Mouse (Mus musculus) heart, postnatal 4 days (tissue): ENCODE measurements around the gene Atp6v0e. TPM values are rescaled to one million over a fixed set of nuclear protein-coding genes. Genes with fewer than 3 reads are reported as not detected.

Experiments used
- DNase-seq: peaks from one replicate; pipeline ENCODE4 v3.0.0; 2021
- total RNA-seq, 2 experiments: library from RNA; stranded (reverse); gene quantifications; 2 replicates each; pipeline ENCODE4 v1.2.3; 2021

Atp6v0e gene
- total RNA-seq, 2 experiments from 2014 or later, result 85.3 to 85.5 TPM

DNA sequence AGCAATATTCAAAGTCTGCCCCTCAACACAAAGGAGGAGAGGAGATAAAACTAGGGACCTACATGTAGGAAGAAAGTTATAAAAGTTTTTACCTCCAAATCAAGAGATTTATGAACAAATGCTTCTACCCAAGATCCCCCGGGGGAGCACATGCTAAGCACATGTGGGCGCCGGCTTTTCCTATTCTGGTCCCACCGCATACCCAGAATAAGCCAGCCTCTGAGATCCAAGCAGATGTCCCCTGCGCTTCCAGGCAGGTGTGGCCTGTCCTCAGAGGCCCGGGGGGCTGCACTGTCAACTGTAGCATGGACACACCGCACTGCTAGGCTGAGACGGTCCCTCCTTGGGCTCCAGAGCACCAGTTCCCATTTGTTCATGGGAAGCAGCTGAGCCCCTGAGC lies 19.6 kb upstream of the Atp6v0e start:
- DNase-seq, result no peak

DNA sequence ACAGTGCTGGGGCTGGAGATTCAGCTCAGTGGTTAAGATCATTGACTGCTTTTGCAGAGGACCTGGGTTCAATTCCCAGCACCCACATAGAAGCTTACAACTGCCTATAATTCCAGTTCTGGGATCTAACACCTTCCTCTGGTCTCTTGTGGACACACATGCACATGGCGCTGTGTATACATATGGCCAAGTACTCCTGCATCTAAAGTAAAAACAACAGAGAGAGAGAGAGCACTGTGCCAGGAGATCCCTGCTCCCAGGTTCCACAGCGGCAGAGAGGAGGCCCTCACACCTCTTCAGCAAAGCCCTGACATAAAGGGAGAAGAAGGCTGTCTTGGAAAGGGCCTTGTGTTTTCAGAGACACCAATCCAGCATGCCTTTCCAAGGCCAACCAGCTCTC lies 19.0 kb upstream of the Atp6v0e start:
- DNase-seq, result no peak

DNA sequence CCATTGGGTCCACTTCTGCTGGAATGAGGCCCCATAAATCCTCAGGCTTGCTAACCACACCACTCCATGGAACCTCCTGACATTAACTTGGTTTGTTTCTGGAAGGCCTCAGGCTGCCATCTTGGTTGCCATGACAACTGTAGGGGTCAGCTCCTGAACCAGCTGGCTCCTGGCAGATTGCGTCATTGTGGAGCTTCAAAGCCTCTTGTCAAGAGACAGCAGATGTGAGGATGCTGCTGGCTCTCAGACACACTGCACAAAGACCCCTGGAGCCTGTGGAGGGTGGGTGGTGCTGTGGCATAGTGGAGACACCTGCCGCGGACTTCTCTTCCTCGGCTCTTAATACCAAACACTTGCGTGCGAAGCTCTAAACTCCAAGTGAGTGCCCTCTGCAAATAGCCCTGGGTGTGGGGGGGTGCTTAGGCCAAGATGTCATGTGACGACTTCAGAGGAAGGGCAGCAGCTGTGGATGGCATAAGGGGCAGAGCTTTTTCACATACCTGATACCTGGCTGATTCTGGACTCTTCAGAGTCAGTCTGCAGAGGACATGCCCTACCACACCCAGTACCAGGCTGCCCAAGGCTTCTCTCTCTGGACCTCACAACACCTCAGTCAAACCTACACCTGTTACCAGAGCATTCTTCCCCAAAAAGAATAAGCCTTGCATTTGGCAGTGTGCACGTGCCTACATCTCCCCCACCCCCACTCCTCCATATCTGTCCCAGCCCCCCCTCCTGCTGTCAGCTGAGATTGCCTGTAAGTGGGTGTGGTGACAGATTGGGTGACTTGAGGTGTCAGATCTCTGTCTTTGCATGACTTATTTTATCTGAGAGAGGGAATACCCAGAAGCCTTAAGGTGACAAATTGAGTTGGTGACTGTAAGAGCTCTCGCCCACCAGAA lies 18.3 kb upstream of the Atp6v0e start:
- no peak for DNase-seq

DNA sequence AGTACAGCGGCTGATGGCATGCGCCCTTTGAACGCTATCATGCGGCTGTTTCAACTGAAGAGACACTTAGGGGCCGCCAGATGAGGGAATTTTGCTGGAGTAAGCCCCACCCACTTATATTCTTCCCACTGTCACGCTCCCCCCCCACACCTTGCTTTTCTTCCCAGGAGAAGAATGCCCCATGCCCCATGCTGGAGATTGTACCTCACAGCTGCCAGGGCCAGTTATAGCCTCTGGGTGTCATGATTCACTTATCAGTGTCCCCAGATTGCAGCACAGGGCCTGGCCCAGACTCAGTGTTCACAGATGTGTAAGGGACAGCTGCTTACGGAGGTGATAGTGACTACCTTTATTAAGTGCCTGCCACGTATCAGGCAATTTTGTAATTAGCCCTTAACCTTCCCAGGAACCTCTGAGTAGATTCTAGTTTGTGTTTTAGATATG lies 17.6 kb upstream of the Atp6v0e start:
- DNase-seq, result no peak

DNA sequence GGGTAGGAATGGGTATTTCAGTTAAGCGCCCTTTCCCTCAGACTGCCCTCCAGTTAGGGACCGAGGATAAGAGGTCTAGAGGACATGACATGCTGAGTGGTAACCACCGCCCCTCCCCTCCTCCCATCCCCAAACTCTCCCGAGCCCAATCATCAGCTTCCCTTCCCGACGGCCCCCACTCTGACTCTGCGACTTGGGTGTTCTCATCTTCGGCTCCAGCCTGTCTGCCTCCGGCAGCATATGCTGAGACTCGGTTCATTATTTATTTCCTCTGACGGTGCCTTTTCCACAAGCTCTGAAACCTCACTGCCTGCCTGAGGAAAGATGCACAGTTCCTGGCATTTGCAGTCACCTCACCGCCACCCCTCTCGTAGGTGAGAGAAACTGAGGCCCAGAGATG lies 15.7 kb upstream of the Atp6v0e start:
- DNase-seq, result no peak

DNA sequence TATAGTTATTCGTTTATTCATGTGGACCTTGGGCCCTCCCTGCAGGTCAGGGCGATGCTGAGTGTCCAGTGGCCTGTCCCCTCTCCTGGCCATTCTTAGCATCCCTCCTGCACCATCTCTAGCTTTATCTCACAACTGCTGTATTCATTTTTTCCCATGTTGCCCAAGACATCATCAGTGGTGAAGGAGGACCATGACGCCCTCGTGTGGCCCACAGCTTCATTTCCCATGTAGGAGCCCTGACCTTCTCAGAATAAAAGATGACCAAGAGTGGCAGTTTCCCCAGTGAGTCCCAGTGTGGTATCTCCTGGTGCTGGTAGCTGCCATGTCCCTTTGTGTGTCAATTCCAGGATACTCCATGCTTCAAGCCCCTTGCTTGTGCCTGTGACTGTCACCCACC lies 13.5 kb upstream of the Atp6v0e start:
- DNase-seq, result no peak

DNA sequence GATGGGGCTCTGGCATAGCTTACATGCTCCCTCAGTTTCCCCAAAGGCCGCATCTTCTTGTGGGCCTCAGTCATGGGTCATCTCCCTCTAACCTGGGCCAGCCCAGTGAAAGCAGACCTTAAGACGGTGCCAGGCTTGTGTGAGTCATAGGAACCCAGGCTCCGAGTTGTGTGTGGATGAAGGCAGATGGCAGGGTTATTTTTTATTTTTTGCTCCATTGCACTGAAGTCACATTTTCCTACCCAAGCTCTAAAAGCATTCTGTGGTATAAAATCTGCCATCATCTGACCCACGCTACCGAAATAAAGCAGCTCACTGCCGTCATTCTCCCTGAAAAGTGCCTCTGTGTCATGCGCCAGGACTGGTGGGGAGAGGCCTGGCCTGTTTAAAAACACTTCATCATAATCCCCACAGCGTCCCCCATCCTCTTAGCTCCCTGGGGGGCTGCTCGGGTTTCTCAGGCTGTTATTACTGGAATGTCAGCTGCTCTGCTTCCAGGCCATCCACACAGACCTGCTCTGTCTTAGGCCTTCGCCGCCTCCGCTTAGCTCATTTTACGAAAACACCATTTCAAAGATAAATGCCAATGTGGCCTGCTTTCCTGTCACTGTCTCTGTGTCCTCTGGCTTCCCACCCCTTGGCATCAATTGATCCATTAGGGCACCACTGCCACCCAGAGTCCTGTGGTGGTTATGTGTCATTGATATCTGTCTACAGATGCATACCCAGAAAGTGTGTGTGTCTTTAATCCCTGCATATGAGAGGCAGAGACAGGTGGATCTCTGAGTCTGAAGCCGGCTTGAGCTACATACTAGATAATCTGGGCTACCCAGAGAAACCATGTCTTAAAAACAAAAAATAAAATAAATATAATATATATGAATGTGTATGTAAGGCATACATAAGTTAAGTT lies 12.3 kb upstream of the Atp6v0e start:
- no peak for DNase-seq

DNA sequence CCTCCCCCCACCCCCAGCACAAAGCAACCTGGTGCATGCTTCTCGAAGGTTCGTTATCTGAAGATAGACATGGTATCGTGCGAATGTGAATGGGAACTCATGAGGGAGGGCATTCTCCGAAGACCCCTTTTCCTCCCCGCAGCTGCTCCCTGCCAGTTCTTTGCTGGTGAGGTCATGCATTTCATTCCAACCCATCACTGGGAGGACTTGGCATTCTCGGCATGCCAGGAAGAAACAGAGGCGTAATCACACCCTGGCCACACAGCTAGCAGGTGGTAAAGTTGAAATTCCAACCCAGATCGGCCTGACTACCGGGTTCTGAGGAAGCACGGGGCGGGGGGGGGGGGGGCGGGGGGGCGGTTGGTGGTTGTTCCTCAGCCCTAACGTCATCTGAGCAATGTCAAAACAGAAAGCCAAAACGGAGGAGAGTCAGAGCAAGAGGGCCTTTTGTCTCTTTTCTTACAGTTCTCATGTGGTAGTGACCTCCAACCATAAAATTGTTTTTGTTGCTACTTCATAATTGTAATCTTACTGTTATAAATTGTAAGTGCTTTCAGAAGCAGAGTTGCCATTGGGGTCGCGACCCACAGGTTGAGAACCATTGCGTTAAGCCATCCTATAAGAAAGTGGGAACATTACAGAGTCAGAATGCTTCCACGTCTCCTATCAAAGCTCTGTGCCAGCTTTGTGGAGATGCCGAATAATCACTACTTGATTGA lies 4.0 kb upstream of the Atp6v0e start:
- DNase-seq, result peak; percentile 39

DNA sequence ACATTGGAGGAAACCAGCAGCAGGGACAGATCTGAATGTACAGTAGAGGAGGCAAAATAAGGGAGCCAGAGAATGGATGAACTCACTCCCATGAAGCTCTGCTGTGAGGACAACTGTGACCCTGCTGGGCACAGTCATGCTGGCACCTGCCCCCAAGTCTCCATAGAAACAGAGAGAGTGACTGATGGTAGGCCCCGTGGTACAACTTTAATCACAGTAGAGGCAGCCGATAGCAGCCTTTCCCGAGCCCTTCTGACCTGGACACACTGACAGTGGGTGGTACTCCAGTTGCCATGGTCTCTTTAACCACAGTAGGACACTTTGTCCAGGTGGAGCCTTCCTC lies 3.5 kb upstream of the Atp6v0e start:
- no peak for DNase-seq

DNA sequence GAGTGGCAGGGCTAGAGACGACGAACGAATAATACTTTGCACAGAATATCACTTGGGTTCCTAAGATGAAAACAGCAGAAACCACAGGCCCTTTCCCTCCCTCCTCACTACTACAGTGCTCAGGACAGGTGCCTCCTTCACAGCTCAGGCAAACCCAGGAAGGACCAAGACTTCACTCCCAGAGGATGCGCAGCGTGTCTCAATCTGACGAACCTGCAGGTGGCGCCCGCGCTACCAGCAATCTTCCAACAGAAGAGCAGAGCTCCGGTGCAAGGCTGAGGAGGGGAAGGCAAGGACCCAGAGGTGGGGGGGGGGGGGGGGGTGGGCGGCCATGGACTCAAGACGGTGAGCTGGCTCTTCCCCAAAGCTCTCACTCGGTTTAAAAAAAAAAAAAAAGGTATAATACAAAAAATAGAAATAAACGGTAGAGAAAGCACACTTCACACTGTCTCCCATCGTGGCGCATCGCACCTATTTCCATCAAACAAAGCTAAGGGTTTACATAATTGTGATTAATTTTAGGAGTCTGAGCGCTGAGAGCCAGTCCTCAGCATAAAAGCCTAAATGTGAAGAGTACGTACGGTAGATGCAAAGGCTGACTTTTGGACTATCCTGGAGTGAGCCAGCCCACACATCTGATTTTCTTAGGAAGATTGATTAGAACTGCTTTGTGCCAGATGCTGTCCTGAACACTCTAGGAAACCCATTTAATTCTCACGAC lies 2.7 kb upstream of the Atp6v0e start:
- DNase-seq, result peak; percentile 87

DNA sequence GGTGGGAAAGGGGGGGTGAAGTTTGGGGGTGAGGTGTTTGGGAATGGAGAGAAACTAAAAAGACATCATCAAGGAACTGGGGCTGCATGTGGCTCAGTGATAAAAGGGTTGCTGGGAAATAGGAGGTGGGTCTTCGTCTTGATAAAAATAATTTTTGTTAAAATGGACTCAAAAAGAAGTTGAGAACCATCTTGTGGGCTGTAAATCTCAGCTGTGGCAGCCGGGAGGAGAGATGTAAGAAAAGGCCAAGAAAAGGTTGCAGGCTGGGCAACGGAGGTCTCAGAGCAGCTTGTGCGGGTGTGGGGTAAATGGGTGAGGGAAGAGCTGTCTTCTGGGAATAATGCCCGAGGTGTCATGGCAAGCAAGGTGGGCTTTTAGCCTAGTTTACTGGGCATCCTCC lies 827 bp upstream of the Atp6v0e start:
- DNase-seq, result no peak

DNA sequence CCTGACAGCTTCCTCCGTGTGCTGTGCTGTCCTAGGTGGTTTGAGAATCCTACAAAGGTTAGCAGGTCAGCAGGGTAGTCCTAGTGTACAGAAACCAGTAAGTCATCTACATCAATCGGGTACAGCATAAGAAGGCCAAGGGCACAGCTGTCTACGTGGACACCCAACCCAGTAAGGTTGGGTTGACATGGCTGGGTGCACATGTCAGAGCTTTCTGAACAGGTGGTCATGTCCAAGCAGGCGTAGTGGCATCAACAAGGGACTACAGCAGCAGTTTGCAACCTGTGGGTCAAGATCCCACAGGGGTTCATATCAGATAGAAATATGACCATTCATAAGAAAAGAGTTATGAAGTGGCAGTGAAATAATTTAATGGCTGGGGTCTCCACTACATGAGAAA lies 2.6 kb downstream of the Atp6v0e start:
- no peak for DNase-seq

DNA sequence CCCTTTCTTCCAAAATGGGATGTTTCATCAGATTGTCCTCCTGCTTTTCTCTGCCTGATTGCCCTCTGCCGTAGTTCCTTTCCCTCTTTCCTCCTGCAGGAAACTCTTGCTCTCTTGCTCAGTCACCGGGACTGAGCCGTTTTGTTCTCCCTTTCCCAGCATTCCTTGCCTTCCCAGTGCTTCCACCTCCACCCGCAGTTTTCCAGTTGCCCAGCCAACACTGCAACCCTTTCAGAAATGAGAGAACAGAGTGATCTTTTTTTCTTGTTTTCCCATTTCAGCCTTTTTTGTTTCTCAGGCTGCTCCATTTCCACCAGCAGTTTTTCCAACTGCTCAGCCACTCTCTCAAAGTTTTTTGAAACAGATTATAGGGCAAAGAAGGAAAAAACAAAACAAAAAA lies 8.2 kb downstream of the Atp6v0e start:
- DNase-seq, result no peak

DNA sequence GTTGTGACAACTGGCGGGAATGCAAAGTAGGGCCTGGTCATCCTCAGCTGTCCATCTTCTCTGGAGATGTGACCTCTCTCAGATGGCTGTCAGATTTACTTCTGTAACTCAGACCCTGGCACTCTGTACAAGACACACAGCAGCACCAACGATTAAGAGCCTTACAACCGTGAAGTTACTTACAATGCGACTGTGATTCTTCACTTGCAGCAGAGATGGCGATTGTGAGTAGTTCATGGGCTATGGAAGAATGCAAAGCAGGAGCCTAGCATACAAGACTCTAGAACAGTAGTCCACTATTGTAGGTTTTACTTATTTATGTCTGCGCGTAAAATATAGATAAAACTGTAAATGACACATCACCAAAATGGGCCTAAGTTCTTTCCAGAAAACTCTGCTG lies 12.8 kb downstream of the Atp6v0e start:
- DNase-seq, result no peak

DNA sequence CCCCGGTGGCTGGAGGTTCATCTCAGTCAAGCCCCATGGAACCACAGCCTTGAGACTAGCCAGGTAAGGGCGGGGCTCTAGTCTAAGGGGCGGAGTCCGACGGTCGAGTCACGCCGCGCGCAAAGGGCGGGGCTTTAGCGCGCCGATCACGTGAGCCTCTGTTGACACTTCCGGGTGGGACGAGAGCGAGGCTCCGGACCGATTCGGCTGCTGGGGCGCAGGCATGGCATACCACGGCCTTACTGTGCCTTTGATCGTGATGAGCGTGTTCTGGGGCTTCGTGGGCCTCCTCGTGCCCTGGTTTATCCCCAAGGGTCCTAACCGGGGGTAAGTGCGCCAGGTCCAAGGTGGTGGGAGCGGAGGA lies 13.2 kb downstream of the Atp6v0e start:
- peak; percentile 90 for DNase-seq

DNA sequence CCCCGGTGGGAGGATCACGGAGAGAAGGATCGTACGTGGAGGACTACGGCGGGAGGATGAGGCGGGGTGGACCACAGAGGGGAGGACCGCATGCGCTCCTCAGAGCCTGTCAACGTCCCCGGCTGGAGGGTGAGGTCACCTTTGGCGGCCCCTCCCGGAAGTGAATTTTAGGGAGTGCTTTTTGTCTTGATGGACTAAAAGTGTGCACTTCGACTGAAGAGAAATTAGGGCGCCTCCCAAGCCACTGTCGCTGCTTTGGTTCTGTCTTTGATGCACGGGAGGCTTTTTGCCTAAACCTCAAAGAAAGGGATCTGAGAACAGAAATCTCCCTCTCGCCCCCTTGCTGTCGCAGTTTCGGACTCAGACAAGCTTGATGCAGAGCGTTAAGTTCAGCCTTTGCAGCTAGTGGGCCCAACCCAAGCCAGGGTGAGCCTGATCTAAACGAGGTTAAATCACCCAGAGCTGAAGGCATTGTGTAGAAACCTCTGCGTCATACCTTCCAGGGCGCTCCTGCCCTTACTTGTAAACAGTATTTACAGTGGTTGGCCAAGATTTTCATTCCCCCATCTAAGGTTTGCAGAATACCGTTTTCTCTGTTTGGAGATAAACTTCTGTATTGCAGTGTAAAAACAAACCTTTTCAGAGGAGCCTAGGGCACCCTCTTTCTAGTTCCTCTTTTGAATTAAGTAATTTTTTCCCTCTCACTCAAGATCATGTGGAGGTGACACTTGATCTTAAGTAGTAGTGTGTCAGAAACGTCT lies 13.8 kb downstream of the Atp6v0e start:
- DNase-seq, result peak; percentile 88

DNA sequence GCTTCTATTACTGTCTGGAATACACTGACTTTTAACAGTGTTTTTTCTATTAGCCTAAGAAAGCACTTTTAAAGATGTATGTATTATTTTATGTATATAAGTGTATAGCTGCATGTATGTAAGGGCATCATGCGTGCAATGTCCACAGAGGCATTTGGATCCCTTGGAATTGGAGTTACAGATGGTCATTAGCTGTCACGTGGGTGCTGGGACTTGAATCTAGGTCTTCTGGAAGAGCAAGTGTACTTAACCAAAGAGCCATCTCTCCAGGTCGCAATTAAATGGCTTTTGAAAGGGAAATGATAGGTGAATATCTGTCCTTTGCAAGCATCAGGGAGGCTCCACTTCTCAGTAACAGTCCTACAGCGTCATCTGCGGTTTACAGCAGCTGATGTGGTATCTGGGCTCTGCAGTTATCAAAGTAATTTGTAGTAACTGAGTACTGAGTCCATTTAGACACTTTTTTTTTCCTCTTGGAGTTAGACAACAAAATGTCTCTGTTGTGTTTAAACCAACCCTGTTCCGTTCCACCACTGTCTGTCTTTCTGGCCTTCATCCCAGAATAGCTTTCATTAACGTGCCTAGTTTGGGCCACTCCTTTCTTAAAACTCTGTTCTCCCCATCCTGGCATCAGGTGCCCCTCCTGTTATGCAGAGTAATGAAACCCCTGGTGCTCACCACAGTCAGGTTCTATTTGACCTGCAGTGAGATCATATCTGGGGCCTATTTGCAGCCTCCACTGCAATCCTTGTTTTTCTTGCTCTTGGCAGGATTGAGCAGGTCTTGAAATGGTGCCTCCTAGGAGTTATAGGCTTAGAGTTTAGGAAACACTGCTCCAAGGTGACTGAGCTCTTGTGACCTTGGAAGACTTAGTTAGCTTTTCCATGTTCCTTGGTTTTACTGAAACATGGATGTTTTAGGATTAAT lies 14.9 kb downstream of the Atp6v0e start:
- DNase-seq, result no peak

DNA sequence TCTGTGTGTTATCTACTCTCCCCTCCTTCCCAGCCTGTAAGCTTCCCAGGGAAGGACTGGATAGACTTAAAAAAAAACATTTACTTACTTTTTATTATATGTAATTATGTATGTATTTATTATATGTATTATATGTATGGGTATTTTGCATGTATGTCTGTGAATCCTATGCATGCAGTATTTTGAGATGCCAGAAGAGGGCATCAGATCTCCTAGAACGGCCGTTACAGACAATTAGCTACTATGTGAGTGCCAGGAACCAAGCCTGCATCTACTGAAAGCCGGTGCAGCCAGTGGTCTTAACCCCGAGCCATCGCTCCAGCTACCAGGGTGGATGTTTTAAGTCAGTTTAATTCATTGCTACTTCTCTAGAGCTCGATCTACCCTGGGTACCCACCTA lies 18.2 kb downstream of the Atp6v0e start:
- DNase-seq, result no peak

DNA sequence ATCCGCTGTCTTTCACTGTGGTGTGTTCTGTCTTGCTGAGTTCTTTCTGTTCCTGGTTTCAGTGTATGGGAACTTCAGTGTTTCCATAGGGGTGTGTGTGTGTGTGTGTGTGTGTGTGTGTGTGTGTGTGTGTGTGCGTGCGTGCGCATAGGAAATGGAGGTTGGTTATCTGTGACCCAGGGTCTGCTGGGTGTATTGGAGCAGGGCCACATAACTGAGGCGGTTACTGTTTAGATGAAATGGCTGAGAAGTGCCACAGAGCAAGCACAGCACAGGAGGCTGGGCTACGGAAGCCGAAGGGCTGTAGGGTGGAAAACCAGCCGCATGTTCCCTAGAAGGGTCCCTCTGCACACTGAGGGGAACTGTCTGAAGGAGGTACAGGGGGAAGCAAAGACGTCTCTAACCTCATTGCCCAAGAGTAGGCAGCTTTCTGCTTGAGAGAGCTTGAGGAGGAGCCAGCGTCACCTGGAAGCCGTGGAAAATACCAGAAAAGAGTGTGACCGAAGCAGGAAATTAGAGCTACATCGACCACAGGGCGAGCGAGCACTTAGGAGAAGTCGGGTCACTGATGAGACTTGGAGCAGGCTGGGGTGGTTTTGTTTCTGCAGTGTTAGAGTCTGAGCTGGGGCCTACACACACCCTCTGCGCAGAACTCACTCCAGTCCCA lies 23.4 kb downstream of the Atp6v0e start:
- no peak for DNase-seq
